Mouse (Mus musculus): ENCODE results near the gene Hspb7. TPM values are rescaled to one million over a fixed set of nuclear protein-coding genes. Genes with fewer than 3 reads are reported as not detected.

The Hspb7 gene
- polyA plus RNA-seq, 2 experiments = 0.06 TPM; not detected in 1

DNA sequence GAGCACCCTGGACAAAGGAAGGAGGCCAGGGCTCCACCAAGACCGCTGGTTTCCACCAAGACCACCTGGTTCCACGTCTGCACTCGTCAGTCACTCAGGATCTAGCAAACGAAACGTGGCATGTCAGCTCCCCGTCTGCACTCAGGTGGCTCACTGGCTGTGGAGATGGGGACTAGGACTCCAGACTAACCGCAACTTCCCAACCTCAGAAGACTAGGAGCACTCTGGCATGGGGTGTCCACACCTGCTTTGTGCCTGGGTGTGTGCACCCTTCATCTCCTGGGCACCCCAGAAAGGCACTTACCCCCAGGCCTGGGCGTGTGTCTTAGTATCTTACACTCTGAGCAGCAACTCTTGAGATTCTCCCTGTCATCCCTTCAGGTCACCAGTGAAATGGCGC is 39.2 kb downstream of the Hspb7 start:
- DNase-seq (ENCODE audit: low read depth in 3 of 3, low spot score in 3 of 3) (no peak), ATAC-seq (ENCODE audit: insufficient read depth) (no peak)
- no peaks in the 10 kb centered on the region for H3K4me1 ChIP-seq (replicated peaks; ENCODE audit: control insufficient read depth in 2 of 2, insufficient read depth in 2 of 2, low read length in 1 of 2)
- no peak overlapping the region for H3K4me2 ChIP-seq (ENCODE audit: low read depth)
- peaks cover 4% of the 10 kb centered on the region; the same call in 1 of the 2 replicates for H3K36me3 ChIP-seq (replicated peaks; ENCODE audit: control insufficient read depth, insufficient read depth, low read depth)
- H3K4me3 ChIP-seq (ENCODE audit: insufficient read depth in 1 of 2, low read depth in 2 of 2, low read length in 2 of 2) = no peak overlapping the region
- WGBS (ENCODE audit: insufficient replicate concordance) = 82% methylated on average over 9 of the region's 9 CpGs
- TF ChIP-seq CTCF (IDR thresholded peaks at IDR 0.05; ENCODE audit: low read depth) = no peak
- TF ChIP-seq EP300 (IDR thresholded peaks at IDR 0.05; ENCODE audit: low read depth) = no peak
- no peak overlapping the region for H3K27ac ChIP-seq
- no peak overlapping the region for H3K9ac ChIP-seq (replicated peaks)
- no peaks in the 10 kb centered on the region for H3K27me3 ChIP-seq (ENCODE audit: control insufficient read depth, insufficient read depth, low read length)
- no peaks in the 10 kb centered on the region for H3K9me3 ChIP-seq (ENCODE audit: control insufficient read depth, low read length)

DNA sequence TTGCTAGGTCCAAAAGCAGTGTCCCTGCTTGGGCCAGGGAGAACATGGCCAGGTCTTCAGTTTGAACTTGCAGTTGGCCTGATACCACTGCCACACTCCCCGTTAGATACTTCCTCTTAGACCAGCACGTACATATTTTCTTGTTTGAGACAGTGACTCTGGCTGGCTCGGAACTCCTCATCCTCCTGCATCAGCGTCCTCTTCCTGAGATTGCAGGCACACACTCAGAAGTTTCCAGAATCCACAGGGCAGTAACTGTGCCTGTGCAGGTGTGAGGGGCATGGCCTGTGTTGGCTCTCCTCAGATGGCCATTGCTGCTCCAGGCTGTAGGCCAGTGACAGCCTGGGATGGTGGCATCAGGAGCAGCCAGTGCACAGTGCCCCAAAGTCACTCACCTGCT is 39.9 kb downstream of the Hspb7 start:
- 65% methylated on average over 4 of the region's 4 CpGs for WGBS (ENCODE audit: insufficient replicate concordance)
- ATAC-seq (ENCODE audit: insufficient read depth) (no peak), DNase-seq (ENCODE audit: low read depth in 3 of 3, low spot score in 3 of 3) (no peak)
- Histone ChIP-seq H3K9me3 (ENCODE audit: control insufficient read depth, low read length) (no peaks in the 10 kb centered on the region), H3K27me3 (ENCODE audit: control insufficient read depth, insufficient read depth, low read length) (no peaks in the 10 kb centered on the region), H3K27ac (no peak overlapping the region), H3K4me2 (ENCODE audit: low read depth) (no peak overlapping the region), H3K4me1 (replicated peaks; ENCODE audit: control insufficient read depth in 2 of 2, insufficient read depth in 2 of 2, low read length in 1 of 2) (no peaks in the 10 kb centered on the region), H3K36me3 (replicated peaks; ENCODE audit: control insufficient read depth, insufficient read depth, low read depth) (peaks cover 9% of the 10 kb centered on the region), H3K9ac (replicated peaks) (no peak overlapping the region), H3K4me3 (ENCODE audit: insufficient read depth in 1 of 2, low read depth in 2 of 2, low read length in 2 of 2) (no peak overlapping the region)
- TF ChIP-seq CTCF (IDR thresholded peaks at IDR 0.05; ENCODE audit: low read depth) (no peak), EP300 (IDR thresholded peaks at IDR 0.05; ENCODE audit: low read depth) (no peak)

DNA sequence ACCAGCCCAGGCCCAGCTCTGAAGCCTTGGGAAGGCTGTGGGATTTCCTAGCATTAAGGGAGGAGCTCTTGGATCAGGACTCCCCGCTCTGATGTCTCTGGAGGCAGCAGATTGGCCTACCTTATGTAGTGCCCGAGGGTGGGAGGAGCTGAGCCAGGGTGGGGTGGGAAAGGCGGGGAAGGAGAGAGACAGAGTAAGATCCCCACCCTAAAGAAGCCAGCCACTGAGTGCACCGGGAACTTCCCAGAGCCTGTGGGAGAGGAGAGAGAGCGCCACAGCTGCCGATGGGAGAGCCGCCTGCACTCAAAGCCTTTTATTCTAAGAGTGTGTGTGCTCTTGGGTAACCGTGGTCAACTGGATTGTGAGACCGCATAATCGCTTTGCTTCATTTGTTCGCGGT is 40.5 kb downstream of the Hspb7 start:
- H3K4me2 ChIP-seq (ENCODE audit: low read depth) = no peak overlapping the region
- no peak for TF ChIP-seq EP300 (IDR thresholded peaks at IDR 0.05; ENCODE audit: low read depth)
- no peak for TF ChIP-seq CTCF (IDR thresholded peaks at IDR 0.05; ENCODE audit: low read depth)
- WGBS (ENCODE audit: insufficient replicate concordance) = 70% methylated on average over 12 of the region's 12 CpGs

DNA sequence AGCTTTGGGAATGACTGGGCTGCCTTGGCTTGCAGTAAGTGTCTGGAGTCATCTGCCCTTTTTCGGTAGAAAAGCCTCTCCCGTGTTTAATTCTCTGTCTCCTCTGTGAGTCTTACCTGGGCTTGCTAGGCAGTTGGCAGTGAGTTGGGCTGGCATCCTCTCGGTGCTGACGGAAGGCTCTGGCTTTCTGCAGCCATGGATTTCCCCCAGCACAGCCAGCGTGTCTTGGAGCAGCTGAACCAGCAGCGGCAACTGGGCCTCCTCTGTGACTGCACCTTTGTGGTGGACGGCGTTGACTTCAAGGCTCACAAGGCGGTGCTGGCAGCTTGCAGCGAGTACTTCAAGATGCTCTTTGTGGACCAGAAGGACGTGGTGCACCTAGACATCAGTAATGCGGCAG is 41.0 kb downstream of the Hspb7 start:
- no peak for ATAC-seq (ENCODE audit: insufficient read depth)
- Histone ChIP-seq H3K27ac (no peak overlapping the region), H3K36me3 (replicated peaks; ENCODE audit: control insufficient read depth, insufficient read depth, low read depth) (peaks cover 15% of the 10 kb centered on the region), H3K9ac (replicated peaks) (no peak overlapping the region), H3K4me2 (ENCODE audit: low read depth) (no peak overlapping the region), H3K27me3 (ENCODE audit: control insufficient read depth, insufficient read depth, low read length) (no peaks in the 10 kb centered on the region), H3K4me1 (replicated peaks; ENCODE audit: control insufficient read depth in 2 of 2, insufficient read depth in 2 of 2, low read length in 1 of 2) (no peaks in the 10 kb centered on the region), H3K4me3 (ENCODE audit: insufficient read depth in 1 of 2, low read depth in 2 of 2, low read length in 2 of 2) (no peak overlapping the region), H3K9me3 (ENCODE audit: control insufficient read depth, low read length) (no peaks in the 10 kb centered on the region)
- TF ChIP-seq CTCF (IDR thresholded peaks at IDR 0.05; ENCODE audit: low read depth) = no peak
- TF ChIP-seq EP300 (IDR thresholded peaks at IDR 0.05; ENCODE audit: low read depth) = no peak
- WGBS (ENCODE audit: insufficient replicate concordance) = 85% methylated on average over 12 of the region's 12 CpGs
- DNase-seq (ENCODE audit: low read depth in 3 of 3, low spot score in 3 of 3) = no peak

More for the DNA sequence above, 40.5 kb downstream of the Hspb7 start:
- H3K4me3 ChIP-seq (ENCODE audit: insufficient read depth in 1 of 2, low read depth in 2 of 2, low read length in 2 of 2) = no peak overlapping the region
- H3K9me3 ChIP-seq (ENCODE audit: control insufficient read depth, low read length) = no peaks in the 10 kb centered on the region
- ATAC-seq (ENCODE audit: insufficient read depth) = no peak
- H3K4me1 ChIP-seq (replicated peaks; ENCODE audit: control insufficient read depth in 2 of 2, insufficient read depth in 2 of 2, low read length in 1 of 2) = no peaks in the 10 kb centered on the region
- no peak for DNase-seq (ENCODE audit: low read depth in 3 of 3, low spot score in 3 of 3)
- H3K36me3 ChIP-seq (replicated peaks; ENCODE audit: control insufficient read depth, insufficient read depth, low read depth) = peaks cover 11% of the 10 kb centered on the region
- H3K27me3 ChIP-seq (ENCODE audit: control insufficient read depth, insufficient read depth, low read length) = no peaks in the 10 kb centered on the region
- no peak overlapping the region for H3K9ac ChIP-seq (replicated peaks)
- H3K27ac ChIP-seq = no peak overlapping the region

DNA sequence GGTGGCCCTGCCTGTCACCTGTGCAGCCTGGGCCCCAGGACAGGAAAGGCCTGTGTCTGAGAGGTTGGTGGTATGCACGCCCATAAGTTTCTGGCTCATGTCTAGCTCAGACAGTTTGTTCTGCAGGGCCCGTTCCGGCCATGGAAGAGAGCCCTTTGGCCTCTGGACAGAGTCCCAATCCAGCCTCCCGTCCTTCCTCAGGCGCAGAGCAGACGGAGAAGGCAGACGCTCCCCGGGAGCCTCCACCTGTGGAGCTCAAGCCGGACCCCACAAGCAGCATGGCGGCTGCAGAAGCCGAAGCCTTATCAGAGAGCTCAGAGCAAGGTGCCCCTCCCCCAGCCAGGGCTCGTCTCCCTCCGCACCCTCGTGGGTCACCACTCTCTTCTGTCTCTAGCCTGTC is 42.9 kb downstream of the Hspb7 start:
- TF ChIP-seq CTCF (IDR thresholded peaks at IDR 0.05; ENCODE audit: low read depth) (no peak), EP300 (IDR thresholded peaks at IDR 0.05; ENCODE audit: low read depth) (no peak)
- 69% methylated on average over 14 of the region's 14 CpGs for WGBS (ENCODE audit: insufficient replicate concordance)
- ATAC-seq (ENCODE audit: insufficient read depth) = no peak
- H3K4me2 ChIP-seq (ENCODE audit: low read depth) = no peak overlapping the region
- DNase-seq (ENCODE audit: low read depth in 3 of 3, low spot score in 3 of 3) = no peak
- H3K4me1 ChIP-seq (replicated peaks; ENCODE audit: control insufficient read depth in 2 of 2, insufficient read depth in 2 of 2, low read length in 1 of 2) = no peaks in the 10 kb centered on the region
- no peak overlapping the region for H3K27ac ChIP-seq
- H3K9me3 ChIP-seq (ENCODE audit: control insufficient read depth, low read length) = no peaks in the 10 kb centered on the region
- H3K9ac ChIP-seq (replicated peaks) = no peak overlapping the region
- no peak overlapping the region for H3K4me3 ChIP-seq (ENCODE audit: insufficient read depth in 1 of 2, low read depth in 2 of 2, low read length in 2 of 2)
- H3K36me3 ChIP-seq (replicated peaks; ENCODE audit: control insufficient read depth, insufficient read depth, low read depth) = peaks cover 25% of the 10 kb centered on the region
- H3K27me3 ChIP-seq (ENCODE audit: control insufficient read depth, insufficient read depth, low read length) = no peaks in the 10 kb centered on the region

Measured in liver, embryonic 14.5 days (tissue).